Mouse (Mus musculus) left cerebral cortex, adult 18-20 months (tissue): ENCODE data around the gene Tapbp. TPM values are rescaled to one million over a fixed set of nuclear protein-coding genes. Genes with fewer than 3 reads are reported as not detected.

ENCODE experiments used
- DNase-seq, 2 experiments: peaks; one replicate each; pipeline ENCODE4 v3.0.0; 2021 to 2022; ENCODE audit warnings: low spot score in 2 of 2, mixed read lengths in 1 of 2
- total RNA-seq, 2 experiments: library from RNA; stranded (reverse); gene quantifications; 2 replicates each; pipeline ENCODE4 v1.2.3; 2021

Gene Tapbp
- total RNA-seq, 2 experiments from 2014 or later: 42.0 to 53.5 TPM

GRCm38 (mm10) chr17:33919351-33920281, 3.9 kb downstream of the Tapbp start:
- peak; percentile 29 to 54 for DNase-seq

GRCm38 (mm10) chr17:33920282-33921097, 4.8 kb downstream of the Tapbp start:
- DNase-seq: peak; percentile 82 to 89

- no peak for DNase-seq
These were observed 5.7 kb downstream of the Tapbp start for GRCm38 (mm10) chr17:33921361-33921760.

- no peak for DNase-seq
These were observed 9.0 kb downstream of the Tapbp start for GRCm38 (mm10) chr17:33924577-33925283.

GRCm38 (mm10) chr17:33925406-33926116, 9.9 kb downstream of the Tapbp start:
- no peak for DNase-seq

- DNase-seq: no peak
These were observed 10.7 kb downstream of the Tapbp start for GRCm38 (mm10) chr17:33926207-33926932.

GRCm38 (mm10) chr17:33928251-33928947, 12.7 kb downstream of the Tapbp start:
- no peak for DNase-seq

GRCm38 (mm10) chr17:33929371-33930279, 13.9 kb downstream of the Tapbp start, which contains the start of gene Rgl2:
Gene Rgl2 (plus strand): TSS chr17:33929543.
- peak; percentile 93 to 94 for DNase-seq

- peak; percentile 53 to 62 for DNase-seq
These were observed 14.8 kb downstream of the Tapbp start for GRCm38 (mm10) chr17:33930280-33931158.

GRCm38 (mm10) chr17:33931159-33931866, 15.6 kb downstream of the Tapbp start:
- DNase-seq: no peak

GRCm38 (mm10) chr17:33931947-33932346, 16.2 kb downstream of the Tapbp start:
- no peak for DNase-seq

GRCm38 (mm10) chr17:33932448-33932847, 16.7 kb downstream of the Tapbp start:
- no peak for DNase-seq

- no peak for DNase-seq
These were observed 17.3 kb downstream of the Tapbp start for GRCm38 (mm10) chr17:33932970-33933369.

GRCm38 (mm10) chr17:33935422-33936055, 19.8 kb downstream of the Tapbp start:
- no peak for DNase-seq

- DNase-seq: no peak
These were observed 21.3 kb downstream of the Tapbp start for GRCm38 (mm10) chr17:33936993-33937392.

GRCm38 (mm10) chr17:33938783-33939182, 23.1 kb downstream of the Tapbp start:
- no peak for DNase-seq
